Comparison of ENCODE assay signal across 11 mouse cellular contexts in the genomic region with DNA sequence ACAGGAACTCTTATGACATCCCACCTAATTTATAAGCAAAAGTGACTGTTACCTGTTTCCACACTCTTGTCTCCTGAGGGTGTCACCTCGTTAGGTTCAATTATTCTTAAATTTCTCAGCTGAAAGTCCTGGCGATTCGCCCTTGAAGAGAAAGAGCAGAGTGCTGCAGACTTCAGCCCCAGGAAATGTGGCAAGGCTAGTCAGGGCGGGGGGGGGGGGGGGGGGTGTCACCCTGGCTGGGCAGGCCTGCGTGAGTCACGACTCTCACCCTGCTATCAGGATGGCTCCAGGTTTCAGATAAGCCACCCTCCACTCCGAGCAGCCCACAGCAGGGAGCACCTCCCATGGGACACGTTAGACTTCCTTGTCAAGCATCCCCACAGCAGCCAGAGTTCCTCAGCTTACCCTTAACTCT. TPM values are rescaled to one million over a fixed set of nuclear protein-coding genes. Genes with fewer than 3 reads are reported as not detected.
DNase-seq lines count a peak whose midpoint lies in the region; ATAC-seq and TF ChIP-seq lines count a peak whose summit lies in the region.
"Had no signal": no experiment of that assay in that cellular context is flagged by ENCODE, and none has a peak within 500 bp of the region (broad histone marks: within the 10 kb centered on the region; RNA-seq: fewer than 3 reads in every experiment).

No protein-coding gene starts in this region.

- intact Hi-C loops in gastrocnemius, adult 2 months (cut with DNase I), result loop anchor here (10.0 kb wide), 1 partner anchor 183 kb away; no protein-coding TSS in a partner anchor

- 38% methylated on average over 7 of the region's 8 CpGs for WGBS in lung, embryonic 15.5 days
- WGBS in liver, embryonic 12.5 days (ENCODE audit: insufficient replicate concordance), result 11% methylated on average over 8 of the region's 8 CpGs

- no peak overlapping the region for H3K9ac ChIP-seq in lung, embryonic 15.5 days
- H3K9ac ChIP-seq in liver, embryonic 12.5 days, result peak overlapping the region; percentile 53
- H3K9ac ChIP-seq: embryonic facial prominence, embryonic 12.5 days; hindbrain, embryonic 15.5 days; limb, embryonic 15.5 days had no signal

- no peaks in the 10 kb centered on the region for H3K9me3 ChIP-seq in lung, embryonic 15.5 days
- no peaks in the 10 kb centered on the region for H3K9me3 ChIP-seq in liver, embryonic 12.5 days (replicated peaks)
- H3K9me3 ChIP-seq: embryonic facial prominence, embryonic 12.5 days; hindbrain, embryonic 15.5 days; limb, embryonic 15.5 days had no signal

- no peak for TF ChIP-seq CTCF in gastrocnemius, adult 2 months (IDR thresholded peaks at IDR 0.05)

- H3K36me3 ChIP-seq in lung, embryonic 15.5 days, result peaks cover 28% of the 10 kb centered on the region; the same call in 1 of the 2 replicates
- H3K36me3 ChIP-seq in liver, embryonic 12.5 days, result peaks cover 59% of the 10 kb centered on the region

- no peak overlapping the region for H3K4me2 ChIP-seq in lung, embryonic 15.5 days
- H3K4me2 ChIP-seq in liver, embryonic 12.5 days, result peak overlapping the region; percentile 64
- H3K4me2 ChIP-seq: embryonic facial prominence, embryonic 12.5 days; hindbrain, embryonic 15.5 days; limb, embryonic 15.5 days had no signal

- no peak overlapping the region for H3K27ac ChIP-seq in gastrocnemius, adult 2 months
- no peak overlapping the region for H3K27ac ChIP-seq in lung, embryonic 15.5 days
- peak overlapping the region; percentile 92 for H3K27ac ChIP-seq in liver, embryonic 12.5 days
- H3K27ac ChIP-seq: embryonic facial prominence, embryonic 12.5 days; hindbrain, embryonic 15.5 days; limb, embryonic 15.5 days had no signal

- H3K27me3 ChIP-seq in lung, embryonic 15.5 days, result no peaks in the 10 kb centered on the region
- H3K27me3 ChIP-seq in liver, embryonic 12.5 days (replicated peaks), result no peaks in the 10 kb centered on the region
- H3K27me3 ChIP-seq: embryonic facial prominence, embryonic 12.5 days; hindbrain, embryonic 15.5 days; limb, embryonic 15.5 days had no signal

- H3K4me3 ChIP-seq in gastrocnemius, adult 2 months, result no peak overlapping the region
- H3K4me3 ChIP-seq in lung, embryonic 15.5 days, result no peak overlapping the region
- H3K4me3 ChIP-seq in liver, embryonic 12.5 days, result peak overlapping the region; percentile 34
- H3K4me3 ChIP-seq: embryonic facial prominence, embryonic 12.5 days; hindbrain, embryonic 15.5 days; limb, embryonic 15.5 days had no signal

- peaks cover 5% of the 10 kb centered on the region; the same call in 1 of the 2 replicates for H3K4me1 ChIP-seq in lung, embryonic 15.5 days
- peaks cover 79% of the 10 kb centered on the region for H3K4me1 ChIP-seq in liver, embryonic 12.5 days

- DNase-seq in gastrocnemius, adult 2 months, result peak; percentile 10
- no peak for DNase-seq in gastrocnemius, postnatal 25 days
- no peak for DNase-seq in lung, postnatal 25 days (ENCODE audit: low spot score)
- DNase-seq in spleen, postnatal 10 days (ENCODE audit: low spot score in 2 of 2), result no peak
- DNase-seq in right cerebral cortex, postnatal 25 days, result no peak
- no peak for DNase-seq in layer of hippocampus, adult 8-10 months (ENCODE audit: low spot score in 2 of 2)

- ATAC-seq in lung, embryonic 15.5 days (ENCODE audit: borderline replicate concordance, extremely low read depth, low FRiP score, low TSS enrichment), result peak; percentile 37; the same call in 1 of the 2 replicates
- peak; percentile 89 for ATAC-seq in liver, embryonic 12.5 days

RNA-seq across cellular contexts. Expression of a gene that starts 8.1 kb away (rescaled TPM):
- 10 to 100 TPM; 41.9 to 48.9 TPM for total RNA-seq in gastrocnemius, adult 2 months (2021)
- 10 to 100 TPM; 52.6 to 57.3 TPM for total RNA-seq in gastrocnemius, postnatal 25 days (2021)
- 167 and 169 TPM in 2 replicates for polyA plus RNA-seq in lung, embryonic 15.5 days (2015; fragmentation: Nextera tagmentation; extraction: Ambion mirVana)
- polyA plus RNA-seq in liver, embryonic 12.5 days (2016; fragmentation: Nextera tagmentation; extraction: Ambion mirVana), result 124 and 133 TPM in 2 replicates
- 10 to 100 TPM; 72.1 to 84.8 (median 73.6) TPM for total RNA-seq in layer of hippocampus, adult 8-10 months (2022)
